In the genomic region with DNA sequence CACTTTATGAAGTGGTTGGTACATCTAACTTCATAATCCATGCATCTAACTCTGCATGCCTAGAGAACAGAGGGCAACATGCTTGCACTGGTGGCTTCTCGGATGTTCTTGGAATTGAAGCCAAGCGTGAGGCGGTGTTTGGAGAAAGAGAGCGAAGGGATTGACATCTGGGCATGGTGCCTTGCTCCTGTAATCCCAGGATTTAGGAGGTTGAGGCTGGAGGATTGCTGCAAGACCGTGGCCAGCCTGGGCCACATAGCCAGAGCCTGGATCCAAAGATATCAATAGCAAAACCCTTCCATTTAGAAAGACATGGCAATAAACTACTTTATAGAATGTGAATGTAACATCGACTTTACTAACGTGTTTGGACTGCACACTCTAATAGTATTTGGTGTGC, we compare ENCODE assay signal across 7 mouse cellular contexts. TPM values are rescaled to one million over a fixed set of nuclear protein-coding genes. Genes with fewer than 3 reads are reported as not detected.
DNase-seq lines count a peak whose midpoint lies in the region; ATAC-seq and TF ChIP-seq lines count a peak whose summit lies in the region.

No protein-coding gene starts in this region.

- no peak for ATAC-seq in lung, embryonic 14.5 days (ENCODE audit: insufficient read depth)
- ATAC-seq in forebrain, embryonic 13.5 days, result no peak
- ATAC-seq in liver, embryonic 12.5 days, result no peak
- no peak for ATAC-seq in stomach, embryonic 15.5 days (ENCODE audit: insufficient read depth, low FRiP score, low read depth)

- no peaks in the 10 kb centered on the region for H3K27me3 ChIP-seq in lung, embryonic 14.5 days (ENCODE audit: insufficient read depth, low read length)
- H3K27me3 ChIP-seq in forebrain, embryonic 13.5 days, result no peaks in the 10 kb centered on the region
- H3K27me3 ChIP-seq in liver, embryonic 12.5 days (replicated peaks), result no peaks in the 10 kb centered on the region
- no peaks in the 10 kb centered on the region for H3K27me3 ChIP-seq in stomach, embryonic 15.5 days (replicated peaks)

- no peaks in the 10 kb centered on the region for H3K36me3 ChIP-seq in lung, embryonic 14.5 days (ENCODE audit: insufficient read depth)
- H3K36me3 ChIP-seq in forebrain, embryonic 13.5 days (ENCODE audit: poor library complexity, severe bottlenecking), result no peaks in the 10 kb centered on the region
- H3K36me3 ChIP-seq in liver, embryonic 12.5 days, result no peaks in the 10 kb centered on the region; the same call in 1 of the 2 replicates
- H3K36me3 ChIP-seq in stomach, embryonic 15.5 days, result no peaks in the 10 kb centered on the region

- DNase-seq in lung, embryonic 14.5 days, result no peak
- DNase-seq in lung, postnatal 10 days, result no peak
- no peak for DNase-seq in spleen, postnatal 4 days (ENCODE audit: low spot score in 2 of 2)
- DNase-seq in lung, postnatal 4 days, result no peak

- no peak overlapping the region for H3K27ac ChIP-seq in lung, embryonic 14.5 days (ENCODE audit: low read depth)
- no peak overlapping the region for H3K27ac ChIP-seq in forebrain, embryonic 13.5 days
- peak overlapping the region; percentile 63 for H3K27ac ChIP-seq in liver, embryonic 12.5 days
- peak overlapping the region; percentile 64; the same call in 1 of the 2 replicates for H3K27ac ChIP-seq in stomach, embryonic 15.5 days

- WGBS in lung, embryonic 14.5 days, result 81% methylated on average over 7 of the region's 7 CpGs
- WGBS in forebrain, embryonic 13.5 days, result 66% methylated on average over 7 of the region's 7 CpGs
- 87% methylated on average over 7 of the region's 7 CpGs for whole genome bisulfite sequencing in liver, embryonic 12.5 days (ENCODE audit: insufficient replicate concordance)
- WGBS in stomach, embryonic 15.5 days, result 62% methylated on average over 7 of the region's 7 CpGs

- H3K4me3 ChIP-seq in lung, embryonic 14.5 days (ENCODE audit: low read depth, low read length), result peak overlapping the region; percentile 0; the same call in 1 of the 2 replicates
- peak overlapping the region; percentile 1; the same call in 1 of the 2 replicates for H3K4me3 ChIP-seq in forebrain, embryonic 13.5 days
- peak overlapping the region; percentile 73 for H3K4me3 ChIP-seq in liver, embryonic 12.5 days
- no peak overlapping the region for H3K4me3 ChIP-seq in stomach, embryonic 15.5 days (replicated peaks)

- peaks cover 34% of the 10 kb centered on the region; the same call in 1 of the 2 replicates for H3K4me1 ChIP-seq in lung, embryonic 14.5 days (ENCODE audit: insufficient read depth)
- peaks cover 52% of the 10 kb centered on the region for H3K4me1 ChIP-seq in forebrain, embryonic 13.5 days
- H3K4me1 ChIP-seq in liver, embryonic 12.5 days, result peaks cover 84% of the 10 kb centered on the region
- H3K4me1 ChIP-seq in stomach, embryonic 15.5 days, result peaks cover 14% of the 10 kb centered on the region

- no peaks in the 10 kb centered on the region for H3K9me3 ChIP-seq in lung, embryonic 14.5 days (ENCODE audit: low read depth, low read length)
- no peaks in the 10 kb centered on the region for H3K9me3 ChIP-seq in forebrain, embryonic 13.5 days (replicated peaks)
- H3K9me3 ChIP-seq in liver, embryonic 12.5 days (replicated peaks), result no peaks in the 10 kb centered on the region
- no peaks in the 10 kb centered on the region for H3K9me3 ChIP-seq in stomach, embryonic 15.5 days

- peak overlapping the region; percentile 75 for H3K4me2 ChIP-seq in lung, embryonic 14.5 days
- H3K4me2 ChIP-seq in forebrain, embryonic 13.5 days, result peak overlapping the region; percentile 44
- H3K4me2 ChIP-seq in liver, embryonic 12.5 days, result peak overlapping the region; percentile 72
- peak overlapping the region; percentile 28 for H3K4me2 ChIP-seq in stomach, embryonic 15.5 days

- no peak for TF ChIP-seq CTCF in lung, embryonic 14.5 days (IDR thresholded peaks at IDR 0.05; ENCODE audit: low read depth)

- no peak overlapping the region for H3K9ac ChIP-seq in lung, embryonic 14.5 days
- no peak overlapping the region for H3K9ac ChIP-seq in forebrain, embryonic 13.5 days
- peak overlapping the region; percentile 58; the same call in 1 of the 2 replicates for H3K9ac ChIP-seq in liver, embryonic 12.5 days
- H3K9ac ChIP-seq in stomach, embryonic 15.5 days, result no peak overlapping the region

RNA-seq across cellular contexts. Expression of a gene that starts 2.0 kb away (rescaled TPM):
- polyA plus RNA-seq in lung, embryonic 14.5 days (2014; fragmentation: Nextera tagmentation; extraction: Ambion mirVana), result 51.3 and 52.6 TPM in 2 replicates
- 57.8 and 72.7 TPM in 2 replicates for polyA plus RNA-seq in forebrain, embryonic 13.5 days (2015; fragmentation: Nextera tagmentation; extraction: Ambion mirVana)
- 87.1 and 88.2 TPM in 2 replicates for polyA plus RNA-seq in liver, embryonic 12.5 days (2016; fragmentation: Nextera tagmentation; extraction: Ambion mirVana)
- 48.0 and 54.6 TPM in 2 replicates for polyA plus RNA-seq in stomach, embryonic 15.5 days (2015; fragmentation: Nextera tagmentation; extraction: Ambion mirVana)

Comparison
In these comparisons a context has a peak if more than half of its experiments do, and no peak if none do; other contexts are left out.
1. H3K27ac ChIP-seq: peak in liver, embryonic 12.5 days (single experiment) and stomach, embryonic 15.5 days (single experiment); none in lung, embryonic 14.5 days (single experiment) and forebrain, embryonic 13.5 days (single experiment).
2. Peak in every context shown above with its lines, with median percentiles within 50 percentile points of each other: H3K4me2 ChIP-seq.